Comparison of ENCODE assay signal across 26 mouse cellular contexts in the genomic region with DNA sequence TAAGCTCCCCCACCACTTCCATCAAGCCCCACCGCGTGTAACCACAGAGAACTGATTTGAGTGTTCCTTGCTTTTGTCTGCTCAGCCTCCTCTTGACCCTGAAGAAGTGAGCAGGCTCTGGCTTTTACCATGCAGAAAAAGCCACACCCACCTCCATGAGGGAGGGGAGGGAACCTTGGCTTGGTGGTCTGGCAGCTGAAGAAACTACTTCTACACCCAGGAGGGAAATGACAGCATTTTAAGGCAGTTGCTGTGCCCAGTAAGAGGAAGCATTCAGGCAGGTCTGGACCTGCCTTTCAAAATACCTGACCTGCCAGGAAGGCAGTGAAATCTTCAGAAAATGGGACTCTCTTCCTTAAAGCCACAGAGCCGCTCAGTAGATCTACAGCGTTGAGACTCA.
A peak's percentile ranks its signal among the peaks of the same experiment; 100 is the strongest.
DNase-seq lines count a peak whose midpoint lies in the region; ATAC-seq and TF ChIP-seq lines count a peak whose summit lies in the region.
"Had no signal": no experiment of that assay in that cellular context is flagged by ENCODE, and none has a peak within 500 bp of the region (broad histone marks: within the 10 kb centered on the region; RNA-seq: fewer than 3 reads in every experiment).

No protein-coding gene starts in this region.

- H3K9ac ChIP-seq in embryonic facial prominence, embryonic 11.5 days (replicated peaks; ENCODE audit: low read length) = no peak overlapping the region
- H3K9ac ChIP-seq in limb, embryonic 14.5 days (ENCODE audit: low read depth, low read length, severe bottlenecking) = no peak overlapping the region
- no peak overlapping the region for H3K9ac ChIP-seq in hindbrain, embryonic 13.5 days
- H3K9ac ChIP-seq: embryonic facial prominence, embryonic 12.5 days; forebrain, embryonic 15.5 days; heart, embryonic 15.5 days; kidney, embryonic 15.5 days; limb, embryonic 12.5 days; liver, embryonic 12.5 days had no signal

- H3K4me2 ChIP-seq in embryonic facial prominence, embryonic 11.5 days (ENCODE audit: low read depth, low read length) = no peak overlapping the region
- no peak overlapping the region for H3K4me2 ChIP-seq in limb, embryonic 14.5 days (replicated peaks; ENCODE audit: low read depth, low read length, severe bottlenecking)
- no peak overlapping the region for H3K4me2 ChIP-seq in hindbrain, embryonic 13.5 days
- H3K4me2 ChIP-seq: embryonic facial prominence, embryonic 12.5 days; forebrain, embryonic 15.5 days; heart, embryonic 15.5 days; kidney, embryonic 15.5 days; limb, embryonic 12.5 days; liver, embryonic 12.5 days had no signal

- no peaks in the 10 kb centered on the region for H3K4me1 ChIP-seq in embryonic facial prominence, embryonic 11.5 days (ENCODE audit: control insufficient read depth, insufficient read depth, low read length)
- peaks cover 8% of the 10 kb centered on the region for H3K4me1 ChIP-seq in limb, embryonic 14.5 days (ENCODE audit: control insufficient read depth, insufficient read depth, low read length)
- no peaks in the 10 kb centered on the region for H3K4me1 ChIP-seq in hindbrain, embryonic 13.5 days (replicated peaks)
- H3K4me1 ChIP-seq: embryonic facial prominence, embryonic 12.5 days; forebrain, embryonic 15.5 days; heart, embryonic 15.5 days; hindbrain, embryonic 10.5 days; kidney, embryonic 15.5 days; limb, embryonic 12.5 days; liver, embryonic 12.5 days had no signal

- WGBS in embryonic facial prominence, embryonic 11.5 days = 67% methylated on average over 4 of the region's 4 CpGs
- 50% methylated on average over 4 of the region's 4 CpGs for WGBS in limb, embryonic 14.5 days
- WGBS in hindbrain, embryonic 13.5 days = 64% methylated on average over 4 of the region's 4 CpGs

- no peaks in the 10 kb centered on the region for H3K36me3 ChIP-seq in embryonic facial prominence, embryonic 11.5 days (replicated peaks; ENCODE audit: control insufficient read depth, insufficient read depth, low read depth, low read length)
- no peaks in the 10 kb centered on the region for H3K36me3 ChIP-seq in limb, embryonic 14.5 days (ENCODE audit: control insufficient read depth, insufficient read depth, low read length)
- H3K36me3 ChIP-seq in hindbrain, embryonic 13.5 days = no peaks in the 10 kb centered on the region
- H3K36me3 ChIP-seq: embryonic facial prominence, embryonic 12.5 days; forebrain, embryonic 15.5 days; heart, embryonic 15.5 days; hindbrain, embryonic 10.5 days; kidney, embryonic 15.5 days; limb, embryonic 12.5 days; liver, embryonic 12.5 days had no signal

- H3K9me3 ChIP-seq in embryonic facial prominence, embryonic 11.5 days (replicated peaks; ENCODE audit: control insufficient read depth, low read length) = no peaks in the 10 kb centered on the region
- no peaks in the 10 kb centered on the region for H3K9me3 ChIP-seq in limb, embryonic 14.5 days (ENCODE audit: control insufficient read depth, low read length)
- H3K9me3 ChIP-seq in hindbrain, embryonic 13.5 days = no peaks in the 10 kb centered on the region
- H3K9me3 ChIP-seq: embryonic facial prominence, embryonic 12.5 days; forebrain, embryonic 15.5 days; heart, embryonic 15.5 days; hindbrain, embryonic 10.5 days; kidney, embryonic 15.5 days; limb, embryonic 12.5 days; liver, embryonic 12.5 days had no signal

- no peak overlapping the region for H3K4me3 ChIP-seq in embryonic facial prominence, embryonic 11.5 days (ENCODE audit: low read depth, low read length)
- H3K4me3 ChIP-seq in limb, embryonic 14.5 days (replicated peaks; ENCODE audit: low read length) = no peak overlapping the region
- H3K4me3 ChIP-seq in hindbrain, embryonic 13.5 days = no peak overlapping the region
- H3K4me3 ChIP-seq: embryonic facial prominence, embryonic 12.5 days; forebrain, embryonic 15.5 days; heart, adult 2 months; heart, embryonic 15.5 days; hindbrain, embryonic 10.5 days; kidney, embryonic 15.5 days; limb, embryonic 12.5 days; liver, embryonic 12.5 days had no signal

- no peak for TF ChIP-seq POLR2A in limb, embryonic 14.5 days (IDR thresholded peaks at IDR 0.05; ENCODE audit: borderline replicate concordance, extremely low read depth, insufficient read depth, insufficient read length)

- no peak for ATAC-seq in embryonic facial prominence, embryonic 11.5 days (replicated peaks; ENCODE audit: insufficient number of reproducible peaks, low FRiP score, low TSS enrichment, low read depth)
- ATAC-seq in limb, embryonic 14.5 days (ENCODE audit: low FRiP score, low read depth) = 0 out of 2 replicates have a peak, but pooled peaks have one; percentile 26
- no peak for ATAC-seq in hindbrain, embryonic 13.5 days (ENCODE audit: low FRiP score)
- no peak for ATAC-seq in inflammation-experienced regulatory T-cells, adult 6 months
- no peak for ATAC-seq in erythroid progenitor cell, adult 5-6 weeks (replicated peaks; ENCODE audit: low FRiP score, poor library complexity, severe bottlenecking)
- ATAC-seq: forebrain, embryonic 15.5 days; hindbrain, postnatal 0 days; intestine, postnatal 0 days; liver, embryonic 12.5 days had no signal

- H3K27me3 ChIP-seq in embryonic facial prominence, embryonic 11.5 days (ENCODE audit: control insufficient read depth, insufficient read depth, low read length) = no peaks in the 10 kb centered on the region
- H3K27me3 ChIP-seq in limb, embryonic 14.5 days (ENCODE audit: control insufficient read depth, insufficient read depth, low read length) = no peaks in the 10 kb centered on the region
- no peaks in the 10 kb centered on the region for H3K27me3 ChIP-seq in hindbrain, embryonic 13.5 days
- H3K27me3 ChIP-seq: embryonic facial prominence, embryonic 12.5 days; forebrain, embryonic 15.5 days; heart, embryonic 15.5 days; kidney, embryonic 15.5 days; liver, embryonic 12.5 days had no signal

- no peak overlapping the region for H3K27ac ChIP-seq in embryonic facial prominence, embryonic 11.5 days (replicated peaks; ENCODE audit: low read depth, low read length)
- no peak overlapping the region for H3K27ac ChIP-seq in limb, embryonic 14.5 days (replicated peaks; ENCODE audit: low read depth, low read length)
- no peak overlapping the region for H3K27ac ChIP-seq in hindbrain, embryonic 13.5 days
- H3K27ac ChIP-seq: embryonic facial prominence, embryonic 12.5 days; forebrain, embryonic 15.5 days; heart, adult 2 months; heart, embryonic 15.5 days; hindbrain, embryonic 10.5 days; hindbrain, postnatal 0 days; kidney, embryonic 15.5 days; limb, embryonic 12.5 days; liver, embryonic 12.5 days had no signal

- DNase-seq in ES-CJ7 (ENCODE audit: low read depth, low spot score) = peak; percentile 37
- peak; percentile 5 for DNase-seq in c-Kit-positive CD71-negative TER-119-negative erythroid progenitor cells, embryonic 14.5 days (ENCODE audit: low read depth)
- DNase-seq in embryonic facial prominence, embryonic 11.5 days (ENCODE audit: low spot score) = peak; percentile 35
- peak; percentile 11 for DNase-seq in limb, embryonic 14.5 days (ENCODE audit: low spot score)
- DNase-seq in adrenal gland, adult 18-20 months (ENCODE audit: low spot score in 2 of 2) = no peak
- DNase-seq: adrenal gland, adult 8-10 months; cerebellum, adult 2 months; cerebellum, postnatal 25 days; gastrocnemius, postnatal 14 days; heart, adult 2 months; lung, adult 18-20 months; midbrain, embryonic 14.5 days; right cerebral cortex, postnatal 14 days; thymus, postnatal 14 days had no signal

Comparison
In these comparisons a context has a peak if more than half of its experiments do, and no peak if none do; other contexts are left out.
1. DNase-seq: peak in ES-CJ7 (single experiment), c-Kit-positive CD71-negative TER-119-negative erythroid progenitor cells, embryonic 14.5 days (single experiment), embryonic facial prominence, embryonic 11.5 days (single experiment) and limb, embryonic 14.5 days (single experiment); none in adrenal gland, adult 18-20 months (0 of 2).